Mouse (Mus musculus) adrenal gland, adult (tissue): Measurements from ENCODE around the gene Hist1h3d.

Source experiments
- DNase-seq, 2 experiments: peaks; one replicate each; pipeline ENCODE4 v3.0.0; 2022 to 2023; ENCODE audit warnings: low spot score in 1 of 2; ENCODE audit not compliant: inconsistent age in 2 of 2

Hist1h3d gene

GRCm38 (mm10) chr13:23564482-23564881 is 11.1 kb upstream of the Hist1h3d start:
- DNase-seq = no peak

- peak in 1 of 2 experiments; percentile 39 for DNase-seq
These were observed 5.1 kb upstream of the Hist1h3d start for GRCm38 (mm10) chr13:23570261-23571021.

- DNase-seq = peak; percentile 80 to 96
These were observed 4.5 kb upstream of the Hist1h3d start, which contains the start of the genes Hist1h2ae and Hist1h2bg for GRCm38 (mm10) chr13:23571022-23571503. Hist1h2ae (minus strand) TSS chr13:23571220. Hist1h2bg (plus strand) TSS chr13:23571396.

GRCm38 (mm10) chr13:23571504-23572217 is 3.9 kb upstream of the Hist1h3d start:
- peak in 1 of 2 experiments; percentile 66 for DNase-seq

- DNase-seq = no peak
These were observed 3.1 kb upstream of the Hist1h3d start for GRCm38 (mm10) chr13:23572218-23573033.

GRCm38 (mm10) chr13:23573034-23573897 is 2.3 kb upstream of the Hist1h3d start:
- DNase-seq = peak in 1 of 2 experiments; percentile 52

GRCm38 (mm10) chr13:23573898-23574524 is 1.6 kb upstream of the Hist1h3d start, which contains the start of the genes Hist1h2bf and Hist1h2ad:
Hist1h2bf (minus strand) TSS chr13:23574196.
Hist1h2ad (plus strand) TSS chr13:23574381.
- DNase-seq = peak; percentile 84 to 95

- DNase-seq = peak in 1 of 2 experiments; percentile 51
These were observed 905 bp upstream of the Hist1h3d start for GRCm38 (mm10) chr13:23574546-23575170.

- peak in 1 of 2 experiments; percentile 67 for DNase-seq
These were observed 326 bp downstream of the Hist1h3d start for GRCm38 (mm10) chr13:23575864-23576313.

- DNase-seq = no peak
These were observed 853 bp downstream of the Hist1h3d start for GRCm38 (mm10) chr13:23576351-23576881.

GRCm38 (mm10) chr13:23576906-23577639 is 1.5 kb downstream of the Hist1h3d start:
- DNase-seq = no peak

- no peak for DNase-seq
These were observed 2.3 kb downstream of the Hist1h3d start for GRCm38 (mm10) chr13:23577835-23578234.

- DNase-seq = peak; percentile 96 to 100
These were observed 6.0 kb downstream of the Hist1h3d start, which contains the start of gene Hist1h4d for GRCm38 (mm10) chr13:23581408-23582218. Hist1h4d (plus strand) TSS chr13:23581598.

- DNase-seq = peak in 1 of 2 experiments; percentile 47
These were observed 6.9 kb downstream of the Hist1h3d start for GRCm38 (mm10) chr13:23582219-23583056.

GRCm38 (mm10) chr13:23583387-23584068 is 8.0 kb downstream of the Hist1h3d start:
- DNase-seq = peak in 1 of 2 experiments; percentile 47
